In genomic region chr4:10923180-10923579, GRCm38 (mm10) we compare ENCODE assay signal across 8 mouse cellular contexts. TPM values are rescaled to one million over a fixed set of nuclear protein-coding genes. Genes with fewer than 3 reads are reported as not detected.
A peak's percentile ranks its signal among the peaks of the same experiment; 100 is the strongest.
DNase-seq lines count a peak whose midpoint lies in the region; ATAC-seq and TF ChIP-seq lines count a peak whose summit lies in the region.

No protein-coding gene starts in this region.

- H3K4me1 ChIP-seq in midbrain, embryonic 15.5 days = peaks cover 5% of the 10 kb centered on the region; the same call in 1 of the 2 replicates
- no peaks in the 10 kb centered on the region for H3K4me1 ChIP-seq in midbrain, embryonic 11.5 days (ENCODE audit: control insufficient read depth, insufficient read depth, low read length)
- H3K4me1 ChIP-seq in lung, embryonic 14.5 days (ENCODE audit: insufficient read depth) = no peaks in the 10 kb centered on the region

- no peak for TF ChIP-seq CTCF in lung, embryonic 14.5 days (IDR thresholded peaks at IDR 0.05; ENCODE audit: low read depth)

- no peak overlapping the region for H3K27ac ChIP-seq in midbrain, embryonic 15.5 days
- H3K27ac ChIP-seq in midbrain, embryonic 11.5 days (ENCODE audit: low read depth, low read length) = no peak overlapping the region
- H3K27ac ChIP-seq in lung, embryonic 14.5 days (ENCODE audit: low read depth) = no peak overlapping the region

- no peak for DNase-seq in midbrain, embryonic 11.5 days (ENCODE audit: low spot score, missing footprints)
- DNase-seq in adrenal gland, postnatal 25 days = peak; percentile 76
- DNase-seq in gastrocnemius, postnatal 14 days = peak; percentile 66
- peak; percentile 78 for DNase-seq in kidney, postnatal 10 days
- DNase-seq in lung, embryonic 14.5 days = peak; percentile 77
- DNase-seq in spleen, postnatal 36 days (ENCODE audit: low spot score in 2 of 2) = peak; percentile 70 to 78
- no peak for DNase-seq in embryo, embryonic 9.5 days (ENCODE audit: extremely low spot score)

- H3K4me2 ChIP-seq in midbrain, embryonic 15.5 days = no peak overlapping the region
- no peak overlapping the region for H3K4me2 ChIP-seq in midbrain, embryonic 11.5 days
- H3K4me2 ChIP-seq in lung, embryonic 14.5 days = no peak overlapping the region

- no peak overlapping the region for H3K4me3 ChIP-seq in midbrain, embryonic 15.5 days
- H3K4me3 ChIP-seq in midbrain, embryonic 11.5 days (ENCODE audit: low read depth, low read length) = no peak overlapping the region
- H3K4me3 ChIP-seq in lung, embryonic 14.5 days (ENCODE audit: low read depth, low read length) = no peak overlapping the region

- H3K27me3 ChIP-seq in midbrain, embryonic 15.5 days (replicated peaks) = no peaks in the 10 kb centered on the region
- H3K27me3 ChIP-seq in midbrain, embryonic 11.5 days (ENCODE audit: control insufficient read depth, insufficient read depth, low read length) = no peaks in the 10 kb centered on the region
- no peaks in the 10 kb centered on the region for H3K27me3 ChIP-seq in lung, embryonic 14.5 days (ENCODE audit: insufficient read depth, low read length)

- H3K9ac ChIP-seq in midbrain, embryonic 15.5 days = no peak overlapping the region
- no peak overlapping the region for H3K9ac ChIP-seq in midbrain, embryonic 11.5 days (ENCODE audit: low read length)
- H3K9ac ChIP-seq in lung, embryonic 14.5 days = no peak overlapping the region

- no peaks in the 10 kb centered on the region for H3K36me3 ChIP-seq in midbrain, embryonic 15.5 days (replicated peaks)
- H3K36me3 ChIP-seq in midbrain, embryonic 11.5 days (ENCODE audit: control insufficient read depth, insufficient read depth, low read length) = no peaks in the 10 kb centered on the region
- H3K36me3 ChIP-seq in lung, embryonic 14.5 days (ENCODE audit: insufficient read depth) = no peaks in the 10 kb centered on the region

- intact Hi-C loops in gastrocnemius, postnatal 14 days (cut with DNase I; ENCODE audit: low total_unique reads) = no loop called here

- H3K9me3 ChIP-seq in midbrain, embryonic 15.5 days = no peaks in the 10 kb centered on the region
- no peaks in the 10 kb centered on the region for H3K9me3 ChIP-seq in midbrain, embryonic 11.5 days (ENCODE audit: control insufficient read depth, low read length)
- H3K9me3 ChIP-seq in lung, embryonic 14.5 days (ENCODE audit: low read depth, low read length) = no peaks in the 10 kb centered on the region

- WGBS in midbrain, embryonic 15.5 days = 45% methylated on average over 6 of the region's 6 CpGs
- WGBS in midbrain, embryonic 11.5 days = 79% methylated on average over 6 of the region's 6 CpGs
- WGBS in lung, embryonic 14.5 days = 42% methylated on average over 6 of the region's 6 CpGs

- peak; percentile 20; the same call in 1 of the 2 replicates for ATAC-seq in midbrain, embryonic 15.5 days (replicated peaks)
- no peak for ATAC-seq in midbrain, embryonic 11.5 days (ENCODE audit: low FRiP score)
- ATAC-seq in lung, embryonic 14.5 days (ENCODE audit: insufficient read depth) = no peak

RNA-seq across cellular contexts. Expression of gene 2610301B20Rik, which starts 48.9 kb away (rescaled TPM):
- polyA plus RNA-seq in midbrain, embryonic 15.5 days (2015; fragmentation: Nextera tagmentation; extraction: Ambion mirVana) = 47.6 and 47.7 TPM in 2 replicates
- polyA plus RNA-seq in midbrain, embryonic 11.5 days (2014; fragmentation: Nextera tagmentation; extraction: Ambion mirVana) = 63.8 and 66.2 TPM in 2 replicates
- total RNA-seq in adrenal gland, postnatal 25 days (2021) = 18.5 and 22.0 TPM in 2 replicates
- 1 to 10 TPM; 3.8 to 4.1 TPM for total RNA-seq in gastrocnemius, postnatal 14 days (2021)
- 27.9 and 29.3 TPM in 2 replicates for polyA plus RNA-seq in lung, embryonic 14.5 days (2014; fragmentation: Nextera tagmentation; extraction: Ambion mirVana)

Comparison
In these comparisons a context has a peak if more than half of its experiments do, and no peak if none do; other contexts are left out.
1. DNase-seq: peak in adrenal gland, postnatal 25 days (single experiment), gastrocnemius, postnatal 14 days (single experiment), kidney, postnatal 10 days (single experiment), lung, embryonic 14.5 days (single experiment) and spleen, postnatal 36 days (2 of 2); none in midbrain, embryonic 11.5 days (single experiment) and embryo, embryonic 9.5 days (single experiment).